Mouse (Mus musculus) ES-E14 (cell line): ENCODE measurements at regions not wholly inside any gene's neighbourhood (a gene's known extent, or its start where the extent isn't known, plus 50 kb on each side); places are given as distances from the start of the nearest gene placed in this dataset.

Experiments
- CHD2 ChIP-seq: IDR thresholded peaks from 2 replicates; pipeline ENCODE4 v1.6.1; 2014; ENCODE audit warnings: mild to moderate bottlenecking, low read depth, low read length, inconsistent platforms
- HCFC1 ChIP-seq: IDR thresholded peaks from 2 replicates; pipeline ENCODE4 v1.6.1; 2012; ENCODE audit warnings: low read length, inconsistent platforms, borderline replicate concordance; ENCODE audit not compliant: insufficient read depth
- ZC3H11A ChIP-seq: IDR thresholded peaks from 2 replicates; pipeline ENCODE4 v1.6.1; 2012; ENCODE audit warnings: low read depth, mild to moderate bottlenecking, inconsistent platforms, low read length, borderline replicate concordance
- ZNF384 ChIP-seq: IDR thresholded peaks from 2 replicates; pipeline ENCODE4 v1.6.1; 2012; ENCODE audit warnings: low read depth, low read length, inconsistent platforms

- TF ChIP-seq ZC3H11A: no peak
- no peak for TF ChIP-seq ZNF384
- TF ChIP-seq HCFC1: no peak
- TF ChIP-seq CHD2: no peak
Observed at GRCm38 (mm10) chr7:51310191-51310590, 200.6 kb upstream of the Ano5 start.
